8 mouse cellular contexts compared by ENCODE assay signal in genomic region chr11:109439829-109440340, GRCm38 (mm10). TPM values are rescaled to one million over a fixed set of nuclear protein-coding genes. Genes with fewer than 3 reads are reported as not detected.
DNase-seq lines count a peak whose midpoint lies in the region; ATAC-seq and TF ChIP-seq lines count a peak whose summit lies in the region.

No protein-coding gene starts in this region.

- H3K4me1 ChIP-seq in hindbrain, embryonic 16.5 days (ENCODE audit: control insufficient read depth, insufficient read depth, low read depth, low read length): peaks cover 10% of the 10 kb centered on the region

- no peaks in the 10 kb centered on the region for H3K9me3 ChIP-seq in hindbrain, embryonic 16.5 days (ENCODE audit: control insufficient read depth, low read length)

- 2% methylated on average over 32 of the region's 32 CpGs for WGBS in hindbrain, embryonic 16.5 days

- peak; percentile 52 for TF ChIP-seq CTCF in gastrocnemius, adult 2 months (IDR thresholded peaks at IDR 0.05)

- H3K9ac ChIP-seq in hindbrain, embryonic 16.5 days (ENCODE audit: low read depth, low read length): peak overlapping the region; percentile 62

- ATAC-seq in common myeloid progenitor, adult 5-6 weeks (replicated peaks; ENCODE audit: low read depth, poor library complexity, severe bottlenecking): peak; percentile 68
- ATAC-seq in hindbrain, embryonic 16.5 days: peak; percentile 76

- H3K27me3 ChIP-seq in hindbrain, embryonic 16.5 days (replicated peaks; ENCODE audit: control insufficient read depth, insufficient read depth, low read length): no peaks in the 10 kb centered on the region; the same call in 1 of the 2 replicates

- DNase-seq in ZHBTc4 (ENCODE audit: low read depth, low spot score): peak; percentile 60
- DNase-seq in gastrocnemius, adult 2 months: peak; percentile 86
- peak; percentile 53 to 58 for DNase-seq in left cerebral cortex, adult 18-20 months (ENCODE audit: low spot score in 2 of 2)
- peak; percentile 86 to 88 for DNase-seq in lung, postnatal 4 days
- peak; percentile 71 for DNase-seq in retina, embryonic 14.5 days (ENCODE audit: low spot score)
- DNase-seq in thymus, postnatal 25 days: peak; percentile 86

- H3K4me2 ChIP-seq in hindbrain, embryonic 16.5 days (ENCODE audit: low read length): peak overlapping the region; percentile 66

- H3K36me3 ChIP-seq in hindbrain, embryonic 16.5 days (ENCODE audit: control insufficient read depth, insufficient read depth, low read length): peaks cover 13% of the 10 kb centered on the region

- intact Hi-C loops in gastrocnemius, adult 2 months (cut with DNase I): no loop called here

- H3K4me3 ChIP-seq in gastrocnemius, adult 2 months: peak overlapping the region; percentile 81
- H3K4me3 ChIP-seq in hindbrain, embryonic 16.5 days (ENCODE audit: low read length): peak overlapping the region; percentile 45

- H3K27ac ChIP-seq in gastrocnemius, adult 2 months: peak overlapping the region; percentile 75
- no peak overlapping the region for H3K27ac ChIP-seq in hindbrain, embryonic 16.5 days (ENCODE audit: low read depth, low read length)

RNA-seq across cellular contexts. Expression of gene Amz2, which starts 14.1 kb away (rescaled TPM):
- 50.8 and 62.2 TPM in 2 replicates for total RNA-seq in common myeloid progenitor, adult 5-6 weeks (2017)
- total RNA-seq in gastrocnemius, adult 2 months (2021): 10 to 100 TPM; 70.4 to 71.7 TPM
- 57.1 and 59.4 TPM in 2 replicates for polyA plus RNA-seq in hindbrain, embryonic 16.5 days (2015; fragmentation: Nextera tagmentation; extraction: Ambion mirVana)
- total RNA-seq in left cerebral cortex, adult 18-20 months (2021): 10 to 100 TPM; 49.2 to 56.1 TPM

RNA-seq across cellular contexts. Expression of gene 9930022D16Rik, which starts 26.2 kb away (rescaled TPM):
- 0.58 TPM in 1 of 2 replicates, not detected in the other for total RNA-seq in common myeloid progenitor, adult 5-6 weeks (2017)
- not detected for total RNA-seq in gastrocnemius, adult 2 months (2021)
- polyA plus RNA-seq in hindbrain, embryonic 16.5 days (2015; fragmentation: Nextera tagmentation; extraction: Ambion mirVana): 0.07 TPM in 1 of 2 replicates, not detected in the other
- total RNA-seq in left cerebral cortex, adult 18-20 months (2021): not detected

RNA-seq across cellular contexts. Expression of gene Arsg, which starts 33.3 kb away (rescaled TPM):
- total RNA-seq in common myeloid progenitor, adult 5-6 weeks (2017): 1.8 and 2.7 TPM in 2 replicates
- under 1 TPM; 0.84 to 0.86 TPM for total RNA-seq in gastrocnemius, adult 2 months (2021)
- polyA plus RNA-seq in hindbrain, embryonic 16.5 days (2015; fragmentation: Nextera tagmentation; extraction: Ambion mirVana): 8.0 and 9.0 TPM in 2 replicates
- total RNA-seq in left cerebral cortex, adult 18-20 months (2021): 10 to 100 TPM; 12.0 to 14.7 TPM

RNA-seq across cellular contexts. Expression of gene Slc16a6, which starts 33.5 kb away (rescaled TPM):
- total RNA-seq in common myeloid progenitor, adult 5-6 weeks (2017): 11.5 and 12.8 TPM in 2 replicates
- total RNA-seq in gastrocnemius, adult 2 months (2021): 1 to 10 TPM; 7.4 to 9.2 TPM
- 5.4 and 6.4 TPM in 2 replicates for polyA plus RNA-seq in hindbrain, embryonic 16.5 days (2015; fragmentation: Nextera tagmentation; extraction: Ambion mirVana)
- 10 to 100 TPM in 1 of 2 experiments, 1 to 10 TPM in 1; 8.9 to 11.3 TPM for total RNA-seq in left cerebral cortex, adult 18-20 months (2021)
